Mouse (Mus musculus): ENCODE results near the gene Lef1.
A peak's percentile ranks its signal among the peaks of the same experiment; 100 is the strongest.

Lef1 gene

DNA sequence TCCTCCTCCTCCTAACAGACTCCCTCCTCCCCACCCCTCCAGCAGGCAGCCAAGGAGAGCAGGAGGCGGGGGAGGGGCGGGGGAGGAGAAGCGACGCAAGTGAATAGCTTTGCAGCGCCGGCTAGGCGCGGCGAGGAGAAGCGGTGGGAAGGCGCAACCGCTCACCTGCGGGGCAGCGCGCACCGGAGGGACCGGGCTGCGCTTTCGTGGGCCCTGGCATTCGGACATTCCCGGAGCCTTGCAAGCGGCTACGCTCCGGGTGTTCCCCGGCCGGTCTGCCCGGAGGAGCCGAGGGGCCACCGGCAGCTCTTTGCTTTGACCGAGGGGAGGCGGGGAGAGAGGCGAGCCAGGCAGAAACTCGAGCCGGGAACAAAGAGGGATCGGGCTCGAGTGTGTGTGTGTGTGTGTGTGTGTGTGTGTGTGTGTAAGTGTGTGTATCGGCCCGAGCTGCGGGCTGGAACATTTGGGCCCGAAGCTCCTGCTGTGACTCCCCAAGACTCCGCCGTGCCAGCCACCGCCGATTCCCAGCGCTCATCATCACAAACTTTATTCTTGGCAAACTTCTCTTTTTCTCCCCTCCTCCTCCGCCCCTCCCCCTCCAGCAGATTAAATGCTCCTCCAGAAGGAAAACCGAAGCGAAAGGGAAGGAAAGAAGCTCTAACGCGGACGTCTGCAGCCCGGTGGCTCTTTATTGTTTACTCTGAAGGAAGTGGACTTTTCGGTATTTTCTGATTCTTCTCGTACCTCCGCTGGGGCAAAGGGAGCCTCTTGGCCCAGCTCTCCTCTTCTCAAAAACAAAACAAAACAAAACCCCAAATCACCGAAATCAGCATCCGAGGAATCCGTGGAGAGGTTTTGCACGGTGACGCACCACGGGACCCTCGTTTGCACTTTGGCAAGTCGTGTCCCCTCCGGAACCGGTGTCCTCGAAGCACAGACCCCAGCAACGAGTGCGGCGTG is at the start of gene Lef1:
TSS of gene Lef1 (plus strand) at position 281 of the 960 bp plus-strand sequence.
- peak; percentile 53 for DNase-seq

DNA sequence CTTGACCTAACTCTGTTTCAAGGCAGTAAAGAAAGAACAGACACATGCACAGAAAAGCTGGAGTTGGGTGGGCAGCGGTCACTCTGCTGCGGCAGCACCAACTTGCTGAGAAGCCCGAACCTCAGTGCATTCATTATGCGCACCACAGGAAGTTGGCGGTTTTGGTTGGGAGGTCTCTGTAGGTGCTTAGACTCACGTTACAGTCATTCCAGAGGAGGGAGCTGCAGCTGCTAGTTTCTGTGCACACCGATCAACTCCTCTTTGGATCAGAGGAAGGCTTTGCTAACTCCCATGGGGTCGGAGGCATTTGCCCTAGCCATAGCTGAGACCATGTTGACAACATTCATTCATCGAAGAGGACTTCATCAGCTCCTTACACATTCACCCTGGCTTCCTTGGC is 45.3 kb upstream of the Lef1 start:
- DNase-seq = no peak

DNA sequence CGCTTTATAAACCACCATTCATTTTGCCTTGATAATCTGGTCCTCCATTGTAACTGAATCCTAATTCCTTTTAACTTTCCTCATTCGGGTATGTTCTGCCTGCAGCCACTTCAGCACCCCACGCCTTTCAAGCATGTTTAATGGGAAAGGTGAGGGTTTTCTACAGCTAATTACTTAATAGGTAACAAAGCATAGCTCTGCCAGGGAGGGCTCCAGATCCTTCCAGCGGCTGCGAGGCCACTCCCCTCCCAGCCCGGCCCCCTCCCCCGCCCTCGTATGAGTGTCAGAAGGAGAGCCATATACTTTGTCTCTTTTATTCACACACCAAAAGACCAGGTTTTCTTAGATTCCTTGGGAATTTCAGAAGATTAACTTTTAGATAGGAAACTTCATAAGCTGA is 44.1 kb upstream of the Lef1 start:
- DNase-seq = no peak

DNA sequence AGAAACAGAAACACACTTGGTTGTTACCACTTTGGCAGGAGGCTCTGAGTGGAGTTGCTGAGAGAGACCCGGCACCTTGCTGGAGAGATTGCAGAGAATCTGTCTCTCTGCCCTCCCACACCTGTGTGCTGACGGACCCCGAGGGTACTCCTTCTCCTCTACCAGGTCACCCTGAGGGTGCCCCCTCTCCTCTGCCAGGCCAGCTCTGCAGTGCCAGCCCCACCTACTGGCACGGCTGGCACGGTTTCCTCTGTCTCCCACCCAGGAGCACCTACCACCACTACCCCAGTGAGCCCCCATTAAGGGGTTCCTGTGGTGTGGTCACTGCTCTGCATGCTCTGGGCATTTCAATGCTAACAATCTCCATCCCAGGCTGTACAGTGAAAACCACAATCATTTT is 42.3 kb upstream of the Lef1 start:
- DNase-seq = no peak

DNA sequence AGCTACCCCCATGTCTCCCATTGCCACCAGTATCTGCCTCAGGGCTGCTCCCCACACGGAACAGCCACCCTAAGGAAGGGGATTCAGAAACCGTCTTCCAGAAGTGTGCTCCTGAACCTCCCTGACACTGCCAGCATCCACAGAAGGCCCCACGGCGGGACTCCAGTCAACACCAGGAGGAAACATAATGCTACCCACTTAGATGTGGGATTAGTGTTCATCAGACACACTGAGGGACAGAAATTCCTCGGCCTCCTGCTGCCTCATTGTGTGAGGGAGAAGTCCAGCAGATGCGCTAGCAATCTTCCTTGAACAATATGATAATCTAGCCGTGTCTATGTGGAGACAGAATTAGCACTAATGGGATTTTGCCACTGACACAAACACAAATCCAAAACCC is 40.1 kb upstream of the Lef1 start:
- DNase-seq = no peak

DNA sequence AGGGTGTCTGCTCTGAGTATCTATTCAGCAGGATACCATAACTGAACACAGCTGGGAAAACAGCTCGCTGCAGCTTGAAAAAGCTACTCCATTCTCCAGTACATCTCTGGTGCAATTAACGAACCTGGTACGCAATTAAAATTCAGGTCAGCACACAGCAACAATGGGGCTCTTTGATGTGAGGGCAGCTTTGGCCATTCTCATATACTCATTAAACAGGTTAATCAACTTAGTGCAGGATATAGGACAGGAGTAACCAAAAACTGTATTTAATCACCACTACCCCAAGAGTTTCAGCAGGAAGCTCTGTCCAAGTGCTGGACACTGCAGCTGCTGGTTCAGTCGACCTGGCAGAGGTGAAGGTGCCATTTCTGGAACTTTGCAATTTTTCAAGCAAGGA is 37.6 kb upstream of the Lef1 start:
- no peak for DNase-seq

DNA sequence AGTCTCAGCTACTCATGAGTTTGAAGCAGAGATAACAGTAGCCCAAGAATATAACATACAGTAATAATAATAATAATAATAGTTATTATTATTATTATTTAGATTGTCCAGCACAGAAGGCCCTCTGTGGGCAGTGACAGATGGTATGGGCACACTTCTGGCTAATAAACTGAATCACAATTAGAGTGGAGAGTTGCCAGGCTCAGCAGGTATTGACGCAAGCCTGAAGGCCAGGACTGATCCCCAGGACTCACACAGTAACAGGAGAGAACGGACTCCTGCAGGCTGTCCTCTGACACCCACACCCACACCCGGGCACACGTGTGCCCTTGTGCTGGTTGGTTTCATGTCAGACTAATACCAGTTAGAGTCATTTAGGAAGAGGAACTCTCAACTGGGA is 36.3 kb upstream of the Lef1 start:
- no peak for DNase-seq

DNA sequence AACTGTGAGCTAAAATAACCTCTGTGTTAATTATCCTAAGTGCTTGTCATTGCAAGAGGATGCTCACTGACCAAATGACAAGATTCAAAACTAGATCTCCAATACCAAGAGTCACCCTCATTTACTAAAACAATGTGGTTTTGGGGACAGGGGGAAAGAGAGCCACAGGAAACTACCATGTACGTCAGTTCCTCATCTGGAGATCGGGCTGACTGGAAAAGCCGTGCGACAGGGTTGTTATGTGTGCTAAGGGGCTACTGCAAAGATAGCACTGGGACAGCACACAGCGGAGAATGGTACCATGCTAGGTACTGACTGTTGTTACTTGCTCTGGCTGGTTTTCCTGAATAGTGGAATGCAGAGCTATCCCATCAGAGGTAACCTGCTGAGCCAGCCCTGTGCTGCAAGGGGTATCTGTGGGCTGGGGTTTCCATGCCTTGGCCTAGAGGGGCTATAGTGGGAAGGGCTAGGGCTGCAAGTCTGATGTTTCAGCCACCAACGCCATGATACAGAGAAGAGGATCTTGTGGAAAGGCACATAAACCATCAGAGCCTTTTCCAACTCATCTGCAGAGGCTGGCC is 32.1 kb upstream of the Lef1 start:
- DNase-seq = no peak

DNA sequence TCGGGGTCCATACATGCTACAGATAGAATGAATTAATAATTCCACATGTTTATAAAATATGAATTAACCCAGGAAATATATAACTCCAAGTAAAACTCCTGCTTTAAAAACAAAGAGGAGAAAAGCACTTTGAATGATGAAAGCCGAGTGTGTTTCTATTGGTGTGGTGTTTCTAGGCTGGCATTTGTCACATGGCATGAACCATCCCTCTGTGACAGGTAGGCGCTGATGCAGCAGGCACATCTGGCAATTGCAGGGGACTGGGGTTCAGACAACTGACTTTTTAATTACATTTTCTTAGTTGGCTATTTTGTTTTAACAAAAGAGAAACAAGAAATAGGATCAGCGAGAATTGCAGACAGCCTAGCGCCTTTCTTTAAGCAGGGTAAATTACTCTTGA is 31.6 kb upstream of the Lef1 start:
- DNase-seq = no peak

DNA sequence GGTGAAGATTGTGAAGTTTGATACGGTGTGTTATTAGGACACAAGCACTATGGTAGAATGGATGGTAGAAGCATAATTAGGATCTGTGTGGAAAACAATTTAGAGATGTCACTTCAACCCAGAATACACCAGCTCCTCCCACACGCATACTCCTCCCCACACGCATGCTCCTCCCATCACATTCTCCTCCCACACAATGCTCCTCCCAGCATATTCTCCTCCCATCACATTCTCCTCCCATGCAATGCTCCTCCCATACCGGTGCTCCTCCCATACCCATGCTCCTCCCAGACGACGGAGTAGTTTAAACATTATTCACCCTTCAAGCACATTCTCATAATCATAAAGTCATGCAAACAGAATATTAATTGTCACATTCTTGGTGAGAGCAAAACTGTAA is 26.5 kb upstream of the Lef1 start:
- no peak for DNase-seq

DNA sequence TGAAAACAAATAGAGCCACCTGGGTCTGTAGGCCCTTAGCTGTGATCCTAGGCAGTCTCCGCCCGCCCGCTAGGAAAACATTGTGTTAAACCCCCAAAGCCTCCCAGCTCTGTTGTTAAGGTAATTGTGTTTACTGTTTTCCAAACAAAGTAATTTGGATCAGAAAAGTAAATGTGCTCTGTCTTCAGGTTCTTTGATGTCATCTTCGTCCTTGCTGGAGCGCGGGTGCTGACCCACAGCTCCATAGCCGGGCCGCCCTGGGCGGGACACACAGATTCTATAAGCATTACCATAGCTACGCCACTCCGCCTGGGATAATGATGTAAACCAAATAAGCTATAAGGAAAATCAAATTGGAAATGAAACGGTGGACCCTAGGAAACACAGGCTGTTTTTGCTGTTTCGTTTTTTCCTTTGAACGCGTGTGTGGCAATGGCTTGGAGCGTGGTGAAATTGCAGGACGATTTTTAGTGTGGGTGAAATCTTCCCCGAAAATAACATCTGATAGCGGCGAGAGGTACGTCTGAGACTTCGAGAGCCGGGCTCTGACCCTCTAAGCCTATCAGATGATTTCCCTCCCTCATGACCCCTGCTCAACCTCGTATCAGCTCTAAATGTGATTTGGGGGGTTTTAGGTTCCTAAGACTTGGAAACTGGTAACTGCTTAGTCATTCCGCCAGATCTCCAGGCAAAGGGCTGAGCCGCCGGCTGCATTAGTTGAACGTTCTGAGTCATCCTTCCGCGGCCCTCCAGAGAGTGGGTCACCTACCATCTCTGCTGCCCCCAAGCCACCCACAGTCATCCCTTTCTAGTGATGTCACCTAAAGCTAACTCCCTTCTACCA is 25.3 kb upstream of the Lef1 start:
- peak; percentile 9 for DNase-seq

DNA sequence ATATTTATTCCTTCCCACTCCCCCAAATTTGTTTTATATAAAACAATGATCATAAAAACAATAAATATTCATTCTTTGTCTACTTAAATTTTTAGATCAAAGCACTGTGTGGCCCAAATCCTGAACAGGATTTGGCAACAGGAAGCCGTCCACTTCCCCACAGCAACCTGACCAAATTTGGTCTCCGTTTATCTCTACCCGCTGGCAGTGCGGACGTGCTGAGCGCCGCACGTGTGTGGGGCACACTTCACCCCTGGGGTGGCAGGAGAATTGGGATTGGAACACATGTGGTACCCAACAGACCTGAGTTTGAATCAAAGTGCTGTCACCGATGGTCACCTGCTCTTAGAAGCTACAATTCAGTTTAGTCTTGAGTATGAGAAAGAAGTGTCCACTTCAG is 24.3 kb upstream of the Lef1 start:
- no peak for DNase-seq

DNA sequence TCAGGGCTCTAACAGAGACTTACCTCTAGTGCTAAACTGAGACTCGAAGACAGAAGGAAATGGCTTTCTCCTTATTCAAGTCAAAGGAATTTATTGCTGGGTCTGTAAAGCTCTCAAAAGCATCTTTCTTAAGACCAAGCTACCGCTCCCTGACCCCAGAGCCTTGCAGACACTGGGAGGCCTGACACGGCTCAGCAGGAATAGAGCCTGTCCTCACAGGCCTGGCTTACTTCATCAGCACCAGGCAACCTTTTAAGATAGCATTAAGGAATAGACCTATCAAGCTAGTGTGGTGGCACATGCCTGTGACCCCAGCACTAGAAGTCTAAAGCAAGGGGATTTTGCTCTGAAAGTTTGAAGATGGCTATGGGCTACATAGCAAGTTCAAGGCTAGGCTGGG is 20.6 kb upstream of the Lef1 start:
- no peak for DNase-seq

DNA sequence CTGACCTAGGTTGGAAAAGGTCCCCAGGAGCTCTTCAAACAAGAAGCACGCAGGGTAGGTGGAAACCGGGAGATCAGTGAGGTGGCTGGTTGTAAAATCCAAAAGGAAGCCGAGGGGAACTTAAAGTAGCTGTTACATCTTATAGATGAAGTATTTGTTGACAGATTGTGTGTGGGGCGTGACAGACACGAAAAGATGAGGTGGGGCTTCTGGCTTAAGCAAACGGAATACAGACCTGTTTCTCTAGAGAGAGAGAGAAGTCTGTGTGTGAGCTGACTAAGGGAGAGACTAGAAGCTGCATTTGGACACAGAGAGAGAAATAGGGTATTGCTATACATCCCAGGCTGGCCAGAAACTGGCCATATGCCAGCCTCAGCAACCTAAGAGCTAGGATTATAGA is 18.2 kb upstream of the Lef1 start:
- no peak for DNase-seq

DNA sequence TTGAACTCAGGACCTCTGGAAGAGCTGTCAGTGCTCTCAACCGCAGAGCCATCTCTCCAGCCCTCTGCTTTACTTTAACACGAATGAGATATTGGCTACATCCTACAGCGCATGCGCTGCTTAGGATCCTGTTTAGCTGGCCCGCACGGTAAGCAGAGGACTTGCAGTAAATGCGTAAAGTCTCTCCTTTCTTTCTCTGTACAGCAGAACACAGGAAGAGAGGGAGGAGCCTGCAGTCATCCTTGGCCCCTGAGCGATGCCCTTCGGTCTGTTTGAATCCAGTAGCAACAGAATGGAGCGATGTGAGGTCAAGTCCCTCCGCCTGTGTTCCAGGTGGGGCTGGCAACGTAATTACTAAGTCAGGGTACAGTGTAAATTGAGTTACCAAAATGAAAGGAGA is 16.5 kb upstream of the Lef1 start:
- DNase-seq = no peak

DNA sequence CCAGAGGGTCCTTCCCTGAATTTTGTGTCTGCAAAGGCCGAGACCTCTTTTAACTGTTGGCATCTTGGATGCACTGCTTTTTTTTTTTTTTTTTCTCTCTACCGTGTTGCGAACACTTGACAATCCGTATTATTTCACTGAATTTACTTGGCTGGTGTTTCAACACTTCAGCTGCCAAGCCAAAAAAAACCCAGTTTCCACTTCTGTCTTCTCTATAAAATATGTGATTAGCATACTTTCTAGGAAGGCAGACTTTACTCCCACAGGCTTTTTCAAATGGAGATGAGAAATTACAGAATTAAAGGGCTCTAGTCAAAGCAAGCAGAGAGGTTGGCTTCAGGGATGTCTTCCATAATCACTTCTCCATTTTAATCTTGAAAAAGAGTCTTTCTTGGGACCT is 14.2 kb upstream of the Lef1 start:
- no peak for DNase-seq

DNA sequence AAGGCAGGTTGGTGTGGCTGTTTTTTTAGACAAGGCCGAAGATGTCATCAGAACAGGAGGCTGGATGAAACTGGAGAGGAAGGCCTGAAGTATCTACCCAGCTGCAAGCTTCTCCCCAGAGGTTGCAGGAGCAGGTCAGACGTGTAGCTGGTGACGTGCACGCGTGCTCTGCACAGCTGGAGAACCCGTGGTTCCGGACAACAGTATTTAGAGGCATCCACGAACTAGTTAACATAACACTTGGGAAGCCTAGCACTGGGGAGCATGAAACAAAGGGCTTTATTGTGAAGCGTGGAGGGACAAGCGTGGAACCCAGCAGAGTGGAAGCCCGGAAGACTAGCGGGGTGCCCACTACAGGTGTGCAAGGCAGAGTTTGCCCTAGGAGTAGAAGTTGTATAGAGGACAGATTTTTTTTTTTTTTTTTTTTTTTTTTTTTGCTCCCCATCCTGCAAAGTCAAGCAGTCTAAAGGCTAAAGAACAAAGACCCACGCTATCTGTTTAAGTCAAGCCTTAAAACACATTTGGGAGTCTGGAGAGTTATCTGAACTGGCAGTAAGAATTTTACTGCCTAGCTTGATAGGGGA is 8.0 kb upstream of the Lef1 start:
- no peak for DNase-seq

DNA sequence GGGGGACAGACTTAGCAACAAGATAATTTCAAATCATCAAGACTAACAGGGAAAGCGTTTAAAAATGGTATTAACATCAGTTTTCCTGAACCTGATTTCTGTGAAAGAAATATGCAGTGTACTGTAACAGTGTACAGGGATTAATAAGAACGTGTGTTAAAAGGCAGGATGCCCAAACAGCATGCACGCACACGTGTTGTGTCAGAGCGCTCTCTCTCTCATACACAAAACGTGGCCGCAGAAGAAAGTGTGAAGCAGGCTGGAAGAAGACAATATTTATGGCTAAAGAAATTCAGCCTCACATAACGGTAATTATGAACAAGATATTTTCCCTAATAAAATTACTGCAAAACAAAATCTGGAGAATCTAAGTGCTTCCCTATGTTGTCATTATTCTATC is 4.9 kb upstream of the Lef1 start:
- DNase-seq = no peak

DNA sequence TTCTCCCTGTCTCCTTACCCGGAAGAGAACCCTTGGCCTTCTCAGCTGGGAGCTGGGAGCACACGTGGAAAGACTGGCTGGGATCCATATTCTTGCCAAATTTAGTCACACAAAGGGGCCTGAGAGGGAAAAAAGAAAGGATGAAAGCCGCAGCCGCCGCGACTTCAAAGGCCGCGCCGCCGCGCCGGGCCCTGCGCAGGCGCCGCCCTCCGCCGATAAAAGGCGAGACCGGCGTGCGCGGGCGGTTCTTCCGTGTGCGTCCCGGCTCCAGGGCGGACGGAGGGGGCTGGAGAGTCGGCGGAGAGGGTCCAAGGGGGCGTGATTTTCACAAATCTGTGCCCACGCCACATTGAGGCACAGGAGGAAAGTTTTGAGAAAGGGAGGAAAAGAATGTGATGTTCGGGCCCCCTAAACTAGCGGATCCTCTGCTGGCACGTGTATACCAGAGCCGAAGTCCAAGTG is 4.3 kb upstream of the Lef1 start:
- peak; percentile 46 for DNase-seq

DNA sequence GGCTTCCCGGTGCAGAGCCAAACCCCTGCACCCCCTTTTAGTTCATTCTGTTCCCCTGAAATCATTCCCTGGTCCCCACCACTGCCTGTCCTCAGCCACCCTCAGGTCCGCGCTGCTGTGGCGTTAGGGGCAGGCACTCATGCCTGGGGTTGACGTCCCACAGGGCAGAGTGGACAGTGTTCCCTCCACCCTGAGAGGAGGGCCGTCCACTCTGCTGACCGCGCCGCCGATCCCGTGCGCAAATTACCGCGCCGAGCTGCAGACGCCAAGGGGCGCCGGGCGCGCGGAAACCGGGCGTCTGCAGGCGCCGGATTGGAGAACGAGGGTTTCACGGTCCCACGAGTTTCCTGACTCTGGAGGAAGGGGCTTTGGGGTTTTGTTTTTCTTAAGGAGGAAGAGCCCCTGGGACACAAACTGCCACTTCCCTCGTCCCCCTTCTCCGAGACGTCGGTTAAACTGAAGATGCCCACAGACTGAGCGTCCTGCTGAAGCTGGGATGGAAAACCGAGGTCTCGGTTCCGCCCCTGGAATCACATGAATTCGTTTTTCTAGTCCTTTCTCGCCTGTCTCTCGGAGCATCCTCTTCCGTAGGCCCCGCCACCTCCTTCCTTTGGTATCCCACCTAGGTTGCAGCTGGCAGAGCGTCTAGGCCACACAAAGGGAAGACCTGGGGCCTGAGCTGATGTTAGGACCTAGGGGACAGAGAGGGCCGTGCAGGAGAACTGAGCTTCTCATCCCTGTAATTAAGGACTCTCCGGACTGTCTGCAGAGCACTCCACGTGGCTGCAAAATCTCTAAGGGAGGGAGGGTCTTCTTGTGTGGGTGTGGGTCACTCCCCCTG is 3.6 kb upstream of the Lef1 start:
- DNase-seq = peak; percentile 16

DNA sequence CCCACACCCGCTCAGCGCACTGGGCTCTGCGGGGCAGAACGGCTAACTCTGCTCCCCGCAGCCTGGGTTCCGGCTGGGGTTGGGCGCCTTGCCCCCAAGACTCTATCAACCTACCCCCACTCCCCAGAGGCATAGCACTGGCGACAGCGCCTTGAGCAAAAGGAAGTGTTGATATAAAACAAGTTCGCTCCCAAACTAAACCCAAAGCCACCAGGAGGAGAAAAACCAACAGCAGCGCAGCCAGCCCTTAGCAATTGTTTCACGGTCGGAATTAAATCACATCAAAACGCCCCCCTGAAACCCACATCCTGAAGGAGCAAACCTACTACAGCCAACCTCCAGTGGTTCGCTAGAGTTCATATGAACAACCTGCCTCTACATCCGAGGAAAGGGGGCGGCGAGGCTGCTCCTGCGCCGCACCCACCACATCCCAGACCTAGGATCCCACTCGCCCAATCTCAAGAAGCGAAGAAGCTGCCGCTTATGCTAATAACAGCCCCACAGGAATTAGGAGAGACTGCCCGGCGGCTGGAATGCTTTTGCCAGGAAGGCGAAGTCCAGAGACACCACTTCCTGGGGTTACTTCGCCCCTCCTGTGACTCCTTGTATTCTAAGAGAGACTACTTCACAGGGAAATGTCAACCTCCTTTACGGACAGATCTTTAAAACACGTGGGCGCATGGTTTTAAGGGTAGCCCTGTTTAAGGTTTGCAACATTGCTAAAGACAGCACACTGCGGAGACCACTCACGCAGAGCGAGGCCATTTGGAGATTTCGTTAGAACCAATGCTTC is 2.8 kb upstream of the Lef1 start:
- peak; percentile 20 for DNase-seq
